Mouse (Mus musculus) frontal cortex, adult (tissue): ENCODE measurements at regions not wholly inside any gene's neighbourhood (a gene's known extent, or its start where the extent isn't known, plus 50 kb on each side); places are given as distances from the start of the nearest gene placed in this dataset.
A peak's percentile ranks its signal among the peaks of the same experiment; 100 is the strongest.
"Not testable (repeated sequence)": the region's sequence is repeated elsewhere in the genome, so short reads cannot be mapped to it uniquely, and the experiment has no call there.

ENCODE experiments used
- ATAC-seq: cut with Nextera tagmentation; 2 replicates; pipeline ENCODE4 v1.9.2; 2017; ENCODE audit warnings: mild to moderate bottlenecking, moderate library complexity, mixed read lengths; ENCODE audit not compliant: low TSS enrichment

GRCm38 (mm10) chr17:82909189-82909588 is 305.9 kb upstream of the Pkdcc start:
- no peak for ATAC-seq

- not testable (repeated sequence) for ATAC-seq
These were observed 292.1 kb upstream of the Pkdcc start for GRCm38 (mm10) chr17:82922986-82923385.

DNA sequence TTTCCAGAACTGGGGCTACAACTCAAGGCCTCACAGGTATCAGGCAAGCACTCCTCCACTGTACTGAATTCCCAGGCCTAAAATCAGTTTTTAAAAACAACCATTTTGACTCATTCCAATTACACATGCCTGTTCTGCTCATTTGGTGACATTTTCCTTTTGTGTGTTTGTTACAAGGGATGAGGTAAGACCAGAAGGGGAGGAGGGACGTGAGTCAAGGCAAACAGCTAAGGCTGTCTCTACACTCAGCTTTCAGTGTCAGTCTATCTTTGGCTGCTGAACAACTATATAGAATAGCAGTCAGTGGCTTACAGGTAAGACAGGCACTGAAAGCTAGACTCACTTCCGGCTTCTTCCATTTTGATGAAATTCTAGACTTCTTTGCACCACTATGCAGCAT is 289.3 kb upstream of the Pkdcc start:
- ATAC-seq: no peak

DNA sequence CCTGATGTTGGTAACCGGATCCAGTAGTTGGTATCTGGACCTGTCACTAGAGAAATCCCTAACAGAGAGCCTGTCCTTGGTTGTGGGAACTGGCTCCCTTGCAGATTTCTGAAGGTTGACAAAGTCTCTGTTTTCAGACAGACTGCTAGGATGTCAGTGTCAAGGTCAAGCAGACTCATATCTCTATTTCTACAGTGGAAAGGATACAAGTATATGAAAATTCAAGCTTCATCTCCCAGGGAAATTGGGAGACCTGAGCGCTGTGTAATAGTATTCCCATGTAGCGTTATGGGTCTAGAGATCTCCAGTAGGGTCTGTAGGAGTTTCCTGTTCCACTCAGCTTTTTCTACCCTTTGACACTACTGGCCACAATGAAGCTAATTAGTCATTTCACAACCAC is 287.4 kb upstream of the Pkdcc start:
- no peak for ATAC-seq

GRCm38 (mm10) chr17:82929511-82929910 is 285.6 kb upstream of the Pkdcc start:
- ATAC-seq: no peak

DNA sequence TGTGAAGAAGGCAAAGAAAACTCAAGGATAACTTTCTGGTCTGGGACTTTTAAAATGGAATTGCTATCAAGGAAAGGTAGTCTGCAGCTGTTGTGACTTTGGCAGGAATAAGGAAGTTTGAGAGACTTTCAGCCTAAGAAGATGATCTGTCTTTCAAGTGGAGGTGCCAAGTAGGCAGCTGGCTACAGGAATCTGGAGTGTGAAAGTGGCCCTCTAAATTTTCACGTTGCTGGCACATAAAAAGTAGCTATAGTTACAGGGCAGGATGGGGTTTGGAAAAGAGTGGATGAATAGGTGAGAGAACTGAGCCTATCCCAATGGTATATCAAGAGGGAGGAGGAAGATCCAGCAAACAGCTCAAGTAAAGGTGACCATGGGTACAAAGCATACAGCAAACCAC is 284.4 kb upstream of the Pkdcc start:
- ATAC-seq: peak; percentile 69

GRCm38 (mm10) chr17:82931476-82931875 is 283.6 kb upstream of the Pkdcc start:
- ATAC-seq: peak; percentile 89

- ATAC-seq: peak; percentile 27; the same call in 1 of the 2 replicates
These were observed 278.3 kb upstream of the Pkdcc start for GRCm38 (mm10) chr17:82936836-82937235.

GRCm38 (mm10) chr17:82946083-82946482 is 269.0 kb upstream of the Pkdcc start:
- no peak for ATAC-seq

- peak; percentile 55 for ATAC-seq
These were observed 265.3 kb upstream of the Pkdcc start for GRCm38 (mm10) chr17:82949794-82950193.

DNA sequence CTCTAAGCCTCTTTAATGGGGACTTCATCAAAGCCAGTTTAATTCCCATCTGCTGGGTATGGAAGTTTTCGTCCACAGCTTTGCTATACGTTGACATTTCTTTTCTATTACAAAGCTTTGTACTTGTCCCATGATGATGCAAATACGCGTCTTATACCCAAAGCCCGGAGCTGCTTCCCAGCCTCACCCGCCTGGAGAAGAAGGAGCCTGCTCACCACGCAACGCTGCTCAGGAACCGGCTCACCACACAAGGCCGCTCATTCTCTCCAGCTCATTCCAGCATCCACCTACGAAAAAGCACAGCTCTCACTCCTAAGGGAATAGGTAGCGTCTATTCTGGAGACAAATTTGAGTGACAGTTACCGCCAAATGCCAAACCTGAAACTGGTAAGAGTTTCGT is 264.8 kb upstream of the Pkdcc start:
- peak; percentile 64; the same call in 1 of the 2 replicates for ATAC-seq

- peak; percentile 72 for ATAC-seq
These were observed 257.7 kb upstream of the Pkdcc start for GRCm38 (mm10) chr17:82957409-82957808.

GRCm38 (mm10) chr17:82963374-82963773 is 251.7 kb upstream of the Pkdcc start:
- ATAC-seq: peak; percentile 85

DNA sequence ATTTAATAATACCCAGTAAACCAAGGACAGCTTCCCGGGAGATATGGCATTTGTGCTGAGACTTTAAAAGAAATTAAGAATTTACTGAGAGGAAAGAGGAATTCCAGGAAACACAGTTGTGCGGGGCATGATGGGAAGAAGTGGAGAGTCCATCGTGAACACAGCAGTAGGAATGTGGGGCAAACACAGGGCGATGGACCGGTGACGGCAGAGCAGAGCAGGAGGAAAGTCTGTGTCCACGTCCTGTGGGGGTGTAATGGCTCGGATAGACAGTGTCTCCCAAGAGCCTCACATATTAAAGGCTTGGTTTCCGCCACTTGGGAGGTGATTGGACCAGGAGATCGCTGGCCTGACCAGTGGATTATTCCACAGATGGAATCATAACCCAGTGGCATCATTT is 215.4 kb upstream of the Pkdcc start:
- no peak for ATAC-seq

DNA sequence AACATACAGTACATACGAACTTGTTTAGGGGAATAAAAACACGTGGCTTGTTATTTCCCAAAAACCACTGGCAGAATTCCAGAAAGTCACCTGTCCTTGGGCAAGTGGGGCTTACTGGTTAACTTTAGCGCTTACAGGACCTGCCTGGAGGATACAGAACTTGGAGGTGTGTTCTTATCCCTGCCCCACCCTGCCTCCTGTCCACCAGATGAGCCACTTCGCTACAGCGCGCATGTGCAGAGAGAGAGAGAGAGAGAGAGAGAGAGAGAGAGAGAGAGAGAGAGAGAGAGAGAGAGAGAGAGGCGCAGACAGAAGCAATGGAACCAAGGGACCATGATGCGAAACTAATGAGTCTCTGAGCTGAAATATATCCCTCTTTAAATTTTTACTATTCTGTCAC is 214.7 kb upstream of the Pkdcc start:
- ATAC-seq: no peak

- no peak for ATAC-seq
These were observed 213.5 kb upstream of the Pkdcc start for GRCm38 (mm10) chr17:83001567-83001966.

GRCm38 (mm10) chr17:83010845-83011244 is 204.2 kb upstream of the Pkdcc start:
- ATAC-seq: no peak

DNA sequence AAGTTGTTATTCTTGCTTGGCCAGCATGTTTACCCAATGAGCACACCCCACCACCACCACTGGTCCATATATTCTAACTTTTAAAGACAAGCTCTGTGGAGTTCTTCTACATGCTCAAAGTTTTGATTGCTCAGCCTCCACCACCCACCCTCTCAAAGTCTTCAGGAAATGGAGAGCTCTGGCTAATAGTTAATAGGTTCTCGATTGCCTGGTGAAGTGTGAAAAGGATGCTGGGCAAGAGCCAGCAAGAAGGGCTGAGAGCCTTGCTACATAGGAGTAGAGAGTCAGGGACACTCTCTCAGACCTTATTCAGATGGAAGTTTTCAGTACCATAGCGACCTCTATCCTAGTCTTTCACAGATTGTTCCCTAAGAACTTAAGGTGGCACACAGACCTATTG is 199.4 kb upstream of the Pkdcc start:
- ATAC-seq: no peak

GRCm38 (mm10) chr17:83016936-83017335 is 198.2 kb upstream of the Pkdcc start:
- no peak for ATAC-seq

DNA sequence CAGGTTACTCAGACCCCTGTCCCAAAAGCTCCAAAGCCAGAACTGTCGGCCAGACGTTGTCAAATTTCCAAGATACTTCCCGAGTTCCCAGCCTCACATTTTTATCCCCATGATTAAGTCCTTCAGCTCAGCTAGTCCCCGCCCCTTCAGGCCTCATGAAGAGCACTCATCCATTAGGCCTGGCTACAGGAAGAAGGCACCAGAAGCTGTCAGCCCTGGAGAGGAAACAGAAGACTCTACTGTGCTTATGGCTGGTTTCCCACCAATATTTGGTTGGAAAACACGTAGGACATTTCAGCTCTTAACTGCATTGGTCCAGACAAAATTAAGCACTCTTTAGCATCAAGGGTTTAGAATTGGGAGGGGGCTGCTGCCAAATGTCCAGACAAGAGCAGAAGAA is 195.8 kb upstream of the Pkdcc start:
- ATAC-seq: no peak

DNA sequence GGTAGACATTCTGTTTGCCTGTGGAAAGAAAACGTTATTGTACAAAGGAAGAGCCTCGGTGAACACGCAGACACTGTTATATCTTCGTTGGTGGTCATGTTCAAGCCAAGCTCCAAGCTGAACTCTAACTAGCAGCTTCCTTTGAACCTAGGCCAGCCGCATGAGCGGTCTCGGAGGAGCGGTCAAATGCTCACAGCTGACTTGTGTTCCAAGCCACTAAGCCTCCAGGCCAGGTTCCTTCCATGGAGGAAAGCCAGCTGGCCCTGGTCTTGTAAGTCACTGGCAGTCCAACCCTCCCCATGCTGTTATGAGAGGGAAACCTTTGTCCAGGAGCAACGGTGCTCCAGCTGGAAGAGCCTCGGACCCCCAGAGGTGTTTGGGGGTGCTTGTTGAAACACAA is 194.5 kb upstream of the Pkdcc start:
- ATAC-seq: no peak

- peak; percentile 88 for ATAC-seq
These were observed 189.7 kb upstream of the Pkdcc start for GRCm38 (mm10) chr17:83025340-83025816.

DNA sequence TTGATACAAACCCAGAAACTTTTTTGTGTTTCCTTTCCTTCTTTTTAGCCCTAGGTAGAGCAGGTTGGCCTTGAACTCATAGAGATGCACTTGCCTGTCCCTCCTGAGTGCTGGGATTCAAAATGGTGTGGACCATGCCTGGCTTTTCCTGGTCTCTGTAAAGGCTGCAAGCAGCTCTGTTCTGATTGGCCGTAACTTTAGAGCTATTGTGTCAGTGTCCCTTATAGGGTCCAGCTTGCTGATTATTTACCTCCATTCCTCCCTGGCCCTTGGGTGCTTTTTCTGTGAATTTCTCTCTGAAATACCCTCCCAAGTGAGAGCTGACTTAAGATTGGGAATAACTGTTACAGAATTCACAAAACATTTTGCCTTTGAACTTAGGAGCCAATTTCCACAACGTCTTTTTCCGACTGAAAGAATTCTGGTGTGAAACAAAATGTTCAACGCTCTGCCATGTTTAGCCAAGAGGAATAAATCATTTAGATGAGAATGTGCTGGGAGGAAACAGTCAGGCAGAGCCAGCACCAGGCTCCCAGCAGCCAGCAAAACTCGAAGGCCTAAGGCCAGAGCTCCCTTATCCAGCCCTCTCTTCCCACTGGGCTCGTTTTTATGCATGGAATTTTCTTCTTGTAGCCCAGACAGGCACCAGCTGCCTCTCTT is 180.0 kb upstream of the Pkdcc start:
- no peak for ATAC-seq

DNA sequence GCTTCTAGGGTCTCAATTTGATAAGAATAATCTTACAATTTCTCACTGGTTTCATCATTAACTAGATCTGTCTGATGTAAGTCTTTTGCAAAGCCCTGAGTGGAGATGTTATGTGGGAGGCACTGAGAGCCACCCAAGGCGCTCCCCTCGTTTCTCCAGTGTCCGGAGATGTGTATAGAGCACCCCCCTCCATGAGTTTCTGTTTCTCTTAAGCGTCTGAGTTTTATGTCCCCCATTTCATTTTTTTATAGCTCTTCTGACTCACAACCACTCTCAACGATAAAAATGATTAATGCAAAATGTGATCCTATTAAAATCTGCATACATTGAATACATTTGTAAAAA is 179.5 kb upstream of the Pkdcc start:
- no peak for ATAC-seq
